Mouse (Mus musculus): ENCODE measurements around the gene Rundc3a. TPM values are rescaled to one million over a fixed set of nuclear protein-coding genes. Genes with fewer than 3 reads are reported as not detected.

Gene Rundc3a
- total RNA-seq (2021) = 100 to 1,000 TPM; 441 to 469 TPM

DNA sequence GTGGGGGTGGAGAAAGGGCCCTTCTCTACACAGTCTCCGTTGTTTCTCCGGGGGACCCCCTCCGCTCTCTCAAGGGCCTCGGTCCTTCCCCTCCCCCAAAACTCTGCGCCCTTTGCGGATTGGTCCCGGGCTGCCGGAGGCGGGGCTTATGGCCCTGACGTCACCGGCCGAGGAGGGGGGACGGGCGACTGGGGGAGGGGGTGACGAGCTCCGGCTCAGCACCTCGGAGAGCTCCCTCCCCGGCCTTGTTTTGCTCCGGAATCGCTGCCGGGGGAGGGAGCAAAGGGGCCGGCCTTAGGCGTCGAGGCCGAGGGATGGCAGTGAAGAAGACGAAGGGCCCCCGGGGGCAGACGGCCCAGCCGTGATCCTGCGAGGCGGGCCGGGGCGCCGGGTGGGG lies at the start of gene Rundc3a:
Gene Rundc3a, plus strand, starts transcription at position 166 of the 397 bp plus-strand sequence.
- intact Hi-C loops (cut with DNase I) = loop anchor here (2.0 to 5.0 kb wide), 2 partner anchors 56 to 72 kb away; no protein-coding TSS in a partner anchor
- peak; percentile 95 to 97 for DNase-seq (ENCODE audit: low spot score in 2 of 2)

- intact Hi-C loops (cut with DNase I) = no loop called here
- DNase-seq (ENCODE audit: low spot score in 2 of 2) = no peak
Observed at GRCm38 (mm10) chr11:102344458-102344857, 48.7 kb upstream of the Rundc3a start.

DNA sequence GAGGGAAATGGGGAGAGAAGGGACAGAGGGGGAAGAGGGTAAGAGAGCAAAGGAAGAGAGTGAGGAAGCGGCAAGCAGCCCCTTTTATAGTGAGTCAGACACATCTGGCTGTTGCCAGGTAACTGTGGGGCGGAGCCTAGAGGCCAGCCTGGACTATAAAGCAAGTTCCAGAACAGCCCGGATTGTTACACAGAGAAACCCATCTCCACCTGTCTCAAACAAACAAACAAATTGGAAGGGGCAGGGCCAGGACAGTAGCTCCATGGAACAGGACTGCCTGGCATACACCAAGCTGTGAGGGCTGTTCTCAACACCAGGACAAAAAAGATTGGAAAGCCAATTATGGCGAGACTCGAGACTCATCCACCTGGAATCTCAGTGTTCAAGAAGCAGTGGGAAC lies 46.3 kb upstream of the Rundc3a start:
- intact Hi-C loops (cut with DNase I) = no loop called here
- DNase-seq (ENCODE audit: low spot score in 2 of 2) = no peak

DNA sequence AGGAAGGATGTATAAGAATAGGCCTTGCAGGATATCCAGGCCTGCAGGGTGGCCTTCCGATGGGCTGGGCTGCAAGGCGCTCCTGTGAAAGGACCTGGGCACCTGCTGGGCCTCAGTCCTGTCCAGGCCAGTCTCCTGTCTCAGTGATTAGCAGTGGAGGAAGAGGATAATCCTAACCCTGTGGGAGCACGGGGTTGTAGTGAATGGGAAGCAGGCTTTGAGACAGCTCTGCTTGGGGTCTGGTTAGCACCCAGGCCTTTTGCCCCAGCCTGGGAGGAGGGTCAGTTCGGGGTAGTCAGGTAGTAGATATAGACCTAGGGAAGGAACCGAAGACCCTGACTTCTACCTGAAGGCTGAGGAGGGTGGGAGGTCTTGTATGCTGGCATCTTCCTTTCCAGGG lies 45.5 kb upstream of the Rundc3a start:
- no peak for DNase-seq (ENCODE audit: low spot score in 2 of 2)
- intact Hi-C loops (cut with DNase I) = no loop called here

DNA sequence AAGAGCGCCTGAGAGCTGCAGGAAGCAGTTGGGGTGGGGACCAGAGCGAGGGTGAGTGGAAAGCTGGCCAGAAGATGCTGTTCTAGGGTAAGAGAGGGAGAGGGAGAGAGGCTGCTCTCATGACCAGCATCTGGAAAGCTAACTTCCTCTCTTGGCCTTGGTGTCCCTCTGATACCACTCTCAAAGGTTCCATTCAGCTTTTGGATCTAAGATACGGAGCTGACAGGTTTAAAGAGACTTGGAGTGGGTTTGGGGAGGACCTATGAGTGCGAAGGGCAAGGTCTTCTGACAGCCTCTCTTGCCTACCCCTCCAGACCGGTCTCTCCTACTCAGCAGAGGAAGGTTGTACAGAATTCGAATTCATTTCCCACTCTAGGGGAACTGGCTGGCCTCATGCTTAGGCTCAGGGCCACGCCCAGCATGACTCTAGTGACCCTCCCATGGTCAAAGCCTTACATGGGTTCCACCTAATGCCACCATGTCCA lies 45.1 kb upstream of the Rundc3a start:
- DNase-seq (ENCODE audit: low spot score in 2 of 2) = no peak
- intact Hi-C loops (cut with DNase I) = no loop called here

- intact Hi-C loops (cut with DNase I) = no loop called here
- no peak for DNase-seq (ENCODE audit: low spot score in 2 of 2)
Observed at GRCm38 (mm10) chr11:102348771-102349170, 44.4 kb upstream of the Rundc3a start.

DNA sequence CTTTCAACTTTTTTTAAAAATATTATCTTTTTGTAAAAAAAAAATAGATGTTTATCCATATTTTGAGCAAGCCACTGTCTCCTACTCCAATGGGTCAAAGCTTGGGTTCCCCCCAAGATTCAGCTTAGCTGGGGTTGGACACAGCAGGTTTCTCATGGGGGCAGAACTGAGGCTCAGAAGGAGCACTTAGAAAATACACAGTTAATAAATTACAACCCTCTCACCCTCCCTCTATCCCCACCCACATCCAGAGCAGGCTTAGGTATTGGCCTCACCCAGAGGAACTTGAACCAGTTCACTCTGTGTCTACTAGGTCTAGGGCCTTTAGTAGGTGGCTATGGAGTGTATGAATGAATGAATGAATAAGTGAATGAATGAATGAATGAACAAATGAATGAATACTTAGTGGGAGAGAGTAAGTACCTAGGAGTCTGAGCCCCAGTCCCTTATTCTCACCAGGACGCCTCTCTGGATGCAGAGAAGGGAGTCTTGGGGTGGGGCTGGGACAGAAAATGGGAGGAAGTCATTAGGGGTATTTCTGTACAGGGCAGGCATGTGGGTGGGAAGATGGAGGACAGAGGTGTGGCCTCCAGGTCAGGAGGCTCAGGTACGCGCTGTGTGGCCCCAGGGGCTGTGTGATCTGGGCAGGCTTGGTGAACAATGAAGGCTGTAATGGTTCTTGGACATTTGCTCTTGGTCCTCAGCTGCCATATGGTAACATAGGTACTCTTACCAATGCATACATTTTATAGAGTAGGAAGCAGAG lies 43.8 kb upstream of the Rundc3a start:
- no peak for DNase-seq (ENCODE audit: low spot score in 2 of 2)
- intact Hi-C loops (cut with DNase I) = no loop called here

DNA sequence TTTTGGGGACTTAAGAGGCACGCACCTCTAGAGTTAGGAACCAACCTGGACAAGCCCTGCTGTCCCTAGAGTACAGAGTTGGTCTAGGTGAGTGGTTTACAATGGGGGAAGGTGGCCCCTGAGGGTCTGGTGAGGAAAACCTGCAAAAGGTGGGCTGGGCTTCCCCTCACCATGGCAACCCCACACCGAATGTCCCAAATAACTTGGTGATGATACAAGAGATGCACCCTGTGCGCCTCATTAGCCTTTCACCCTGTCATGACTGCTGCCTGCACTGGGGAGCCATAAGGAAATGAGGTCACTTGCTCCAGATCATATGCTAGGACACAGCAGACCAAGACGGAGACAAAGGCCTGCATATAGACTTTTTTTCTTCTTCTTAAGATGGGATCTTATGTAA lies 42.8 kb upstream of the Rundc3a start:
- DNase-seq (ENCODE audit: low spot score in 2 of 2) = no peak
- intact Hi-C loops (cut with DNase I) = no loop called here

DNA sequence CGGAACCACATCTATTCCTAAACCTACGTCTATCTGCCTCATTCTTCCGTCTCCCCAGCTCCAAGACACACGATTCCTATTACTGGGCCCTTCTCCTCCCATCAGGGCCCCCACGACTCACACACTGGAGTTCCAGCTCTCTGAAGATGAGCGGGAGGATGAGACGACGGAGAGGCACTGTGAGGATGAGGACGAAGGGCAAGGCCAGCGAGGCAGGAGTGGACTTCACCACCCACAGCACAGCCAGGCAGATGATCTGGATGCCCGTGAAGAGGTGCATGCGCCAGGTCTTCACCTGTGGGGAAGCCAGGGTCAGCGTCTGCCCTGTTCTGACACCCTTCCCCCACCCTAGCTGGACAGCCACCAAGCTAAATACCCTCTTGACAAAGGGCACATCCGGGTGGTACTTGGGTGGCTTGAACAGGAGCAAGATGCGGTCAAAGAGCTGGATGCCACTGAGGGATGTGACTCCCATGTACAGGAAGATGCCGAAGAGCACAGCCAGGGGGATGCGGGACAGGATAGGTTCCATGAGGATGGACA lies 42.2 kb upstream of the Rundc3a start:
- DNase-seq (ENCODE audit: low spot score in 2 of 2) = no peak
- intact Hi-C loops (cut with DNase I) = no loop called here

- intact Hi-C loops (cut with DNase I) = no loop called here
- no peak for DNase-seq (ENCODE audit: low spot score in 2 of 2)
Observed at GRCm38 (mm10) chr11:102352378-102352777, 40.8 kb upstream of the Rundc3a start.

GRCm38 (mm10) chr11:102353021-102353431 lies 40.2 kb upstream of the Rundc3a start:
- intact Hi-C loops (cut with DNase I) = no loop called here
- no peak for DNase-seq (ENCODE audit: low spot score in 2 of 2)

- no peak for DNase-seq (ENCODE audit: low spot score in 2 of 2)
- intact Hi-C loops (cut with DNase I) = no loop called here
Observed at GRCm38 (mm10) chr11:102355501-102355900, 37.7 kb upstream of the Rundc3a start.

GRCm38 (mm10) chr11:102356190-102356589 lies 37.0 kb upstream of the Rundc3a start:
- no peak for DNase-seq (ENCODE audit: low spot score in 2 of 2)
- intact Hi-C loops (cut with DNase I) = no loop called here

DNA sequence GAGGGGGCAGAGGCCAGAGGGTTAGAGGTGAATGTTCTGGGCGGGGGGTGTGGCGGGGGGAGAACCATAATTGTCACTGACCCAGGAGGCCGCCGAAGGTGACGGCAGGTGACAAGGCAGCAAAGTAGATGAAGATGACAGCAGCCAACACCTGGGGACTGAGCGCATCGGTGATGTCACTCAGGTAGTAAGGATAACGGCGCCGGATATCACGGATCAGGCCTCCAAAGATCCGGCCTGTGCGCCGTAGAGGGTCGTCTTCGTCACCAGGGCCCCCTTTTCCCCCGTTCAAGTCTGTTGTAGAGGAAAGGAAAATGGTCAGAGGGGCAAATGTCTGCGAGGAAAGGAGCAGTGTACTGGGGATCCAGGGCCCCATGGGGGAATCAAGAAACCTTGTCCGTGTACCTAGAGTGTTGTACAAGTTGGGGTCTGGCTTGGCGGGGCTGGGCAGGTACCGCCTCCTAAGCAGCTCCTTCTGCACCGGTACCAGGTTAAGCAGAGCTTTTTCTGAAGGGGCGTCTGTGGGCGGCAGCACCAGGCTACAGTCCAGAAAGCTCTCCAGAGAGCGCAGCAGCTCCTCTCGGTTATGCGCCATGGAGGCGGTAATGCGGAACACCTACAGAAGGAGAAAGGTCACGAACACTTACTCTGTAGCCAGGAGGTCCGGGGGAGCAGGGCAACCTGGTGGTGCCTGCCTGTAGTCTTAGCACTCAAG lies 36.4 kb upstream of the Rundc3a start:
- intact Hi-C loops (cut with DNase I) = no loop called here
- peak in 1 of 2 experiments; percentile 49 for DNase-seq (ENCODE audit: low spot score in 2 of 2)

- intact Hi-C loops (cut with DNase I) = no loop called here
- DNase-seq (ENCODE audit: low spot score in 2 of 2) = no peak
Observed at GRCm38 (mm10) chr11:102358365-102358764, 34.8 kb upstream of the Rundc3a start.

GRCm38 (mm10) chr11:102361776-102362495 lies 31.3 kb upstream of the Rundc3a start:
- no peak for DNase-seq (ENCODE audit: low spot score in 2 of 2)
- intact Hi-C loops (cut with DNase I) = no loop called here

- DNase-seq (ENCODE audit: low spot score in 2 of 2) = no peak
- intact Hi-C loops (cut with DNase I) = no loop called here
Observed at GRCm38 (mm10) chr11:102363623-102364022, 29.6 kb upstream of the Rundc3a start.

DNA sequence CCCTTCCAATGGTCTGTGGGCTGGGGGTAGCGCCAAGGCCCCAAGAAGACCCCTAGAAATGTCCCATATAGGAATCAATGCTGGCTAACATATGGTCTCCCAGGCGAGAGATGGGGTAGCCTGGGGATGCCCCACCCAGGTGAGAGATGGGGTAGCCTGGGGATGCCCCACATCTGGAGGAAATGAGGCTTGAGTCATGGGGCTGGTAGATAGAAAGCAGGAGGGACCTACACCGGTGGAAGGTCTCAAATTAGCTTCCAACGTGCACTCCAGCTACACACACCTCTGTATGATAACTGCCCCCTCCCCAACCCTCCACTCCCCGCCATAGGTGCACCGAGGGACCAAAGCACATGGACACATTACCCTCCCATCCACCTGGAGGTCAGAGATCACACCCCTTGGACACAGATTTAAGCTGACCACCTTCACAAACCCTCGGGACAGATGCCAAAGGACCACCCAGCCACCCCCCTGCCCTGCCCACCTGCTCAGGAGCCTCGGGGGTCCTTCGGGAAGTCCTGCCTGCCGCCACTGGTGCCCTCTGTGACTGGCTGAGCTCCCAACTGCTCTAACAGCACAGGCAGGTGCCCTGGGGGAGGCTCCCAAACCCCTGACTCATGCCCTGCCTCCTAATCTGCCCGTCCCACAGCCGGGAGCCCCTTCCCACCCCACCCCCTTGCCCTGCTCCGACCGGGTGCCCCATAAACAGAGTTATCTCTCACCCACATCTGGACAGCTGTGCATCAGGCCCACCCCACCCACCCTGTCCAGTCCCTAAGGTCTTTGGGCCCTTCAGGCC lies 28.4 kb upstream of the Rundc3a start:
- no peak for DNase-seq (ENCODE audit: low spot score in 2 of 2)
- intact Hi-C loops (cut with DNase I) = no loop called here

DNA sequence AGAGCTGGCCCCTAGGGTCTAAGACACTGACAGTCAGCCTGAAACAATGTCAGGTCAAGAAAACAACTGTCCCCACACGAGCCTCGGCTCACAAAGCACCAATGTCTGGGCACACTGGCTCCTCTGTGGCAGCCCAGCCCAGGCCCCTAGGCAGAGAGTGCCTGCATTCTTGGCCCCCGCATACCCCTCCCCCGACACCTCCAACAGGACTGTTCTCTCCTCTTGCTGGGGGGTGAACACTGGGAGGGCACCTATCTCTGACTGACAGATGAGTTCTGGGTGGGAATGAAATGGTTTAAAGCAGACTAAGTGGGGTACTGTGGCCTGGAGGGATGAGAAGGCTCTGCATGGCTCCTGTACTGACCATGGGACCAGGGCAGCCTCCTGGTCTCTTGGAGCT lies 27.5 kb upstream of the Rundc3a start:
- no peak for DNase-seq (ENCODE audit: low spot score in 2 of 2)
- intact Hi-C loops (cut with DNase I) = no loop called here
